Mouse (Mus musculus) midbrain, embryonic 14.5 days (tissue): ENCODE data around the gene Tab3. TPM values are rescaled to one million over a fixed set of nuclear protein-coding genes. Genes with fewer than 3 reads are reported as not detected.

Source experiments
- ATAC-seq: fragments of 200-750 bp; cut with Nextera tagmentation; 2 replicates; pipeline ENCODE4 v1.8.0; 2017; ENCODE audit warnings: moderate number of reproducible peaks, moderate library complexity; ENCODE audit not compliant: low FRiP score, low TSS enrichment
- DNase-seq: peaks from one replicate; pipeline ENCODE4 v3.0.0-alpha.2; 2015
- H3K27ac ChIP-seq: fragments of 300-500 bp; sonication (generic); replicated peaks from 2 replicates; pipeline ENCODE4 v1.5.1; 2014; ENCODE audit warnings: mild to moderate bottlenecking, low read depth, low read length, moderate library complexity
- H3K27me3 ChIP-seq: fragments of 300-500 bp; sonication (generic); 2 replicates; pipeline ENCODE4 v1.6.1; 2014; ENCODE audit warnings: low read length, control low read depth, mixed read lengths; ENCODE audit not compliant: control insufficient read depth, insufficient read depth
- H3K36me3 ChIP-seq: fragments of 300-500 bp; sonication (generic); 2 replicates; pipeline ENCODE4 v1.6.1; 2014; ENCODE audit warnings: low read length, control low read depth; ENCODE audit not compliant: control insufficient read depth, insufficient read depth
- H3K4me1 ChIP-seq: fragments of 300-500 bp; sonication (generic); 2 replicates; pipeline ENCODE4 v1.6.1; 2014; ENCODE audit warnings: mild to moderate bottlenecking, antibody characterized with exemption, low read length, control low read depth; ENCODE audit not compliant: control insufficient read depth, insufficient read depth
- H3K4me2 ChIP-seq: fragments of 300-500 bp; sonication (generic); 2 replicates; pipeline ENCODE4 v1.6.1; 2014; ENCODE audit warnings: mild to moderate bottlenecking, low read length, moderate library complexity
- H3K4me3 ChIP-seq: fragments of 300-500 bp; sonication (generic); replicated peaks from 2 replicates; pipeline ENCODE4 v1.5.1; 2014; ENCODE audit warnings: low read depth, low read length
- H3K9ac ChIP-seq: fragments of 300-500 bp; sonication (generic); replicated peaks from 2 replicates; pipeline ENCODE4 v1.6.1; 2014; ENCODE audit warnings: mild to moderate bottlenecking, low read length, moderate library complexity
- H3K9me3 ChIP-seq: fragments of 300-500 bp; sonication (generic); 2 replicates; pipeline ENCODE4 v1.6.1; 2016; ENCODE audit warnings: low read length, control low read depth, mixed read lengths; ENCODE audit not compliant: control insufficient read depth
- WGBS: fragments of 180-500 bp; shearing (Covaris S2); extraction: QIAGEN DNeasy Blood & Tissue Kit; methylation state at CpG from one replicate; pipeline ENCODE4 v1.1.7; 2014; 5-methylcytosine and 5-hydroxymethylcytosine counted together
- microRNA-seq: library from miRNA; unstranded; fragments of <30 nt; microRNA quantifications from one replicate; pipeline ENCODE4, GENCODE M21; 2016
- polyA plus RNA-seq: library from polyadenylated mRNA; unstranded; fragments of >200 nt; fragmentation: Nextera tagmentation; extraction: Ambion mirVana; gene quantifications from 2 replicates; pipeline ENCODE4 v1.2.1, GENCODE M21; 2014

Tab3 gene
- polyA plus RNA-seq, 1 experiment from 2014 or later, result 10.5 TPM

DNA sequence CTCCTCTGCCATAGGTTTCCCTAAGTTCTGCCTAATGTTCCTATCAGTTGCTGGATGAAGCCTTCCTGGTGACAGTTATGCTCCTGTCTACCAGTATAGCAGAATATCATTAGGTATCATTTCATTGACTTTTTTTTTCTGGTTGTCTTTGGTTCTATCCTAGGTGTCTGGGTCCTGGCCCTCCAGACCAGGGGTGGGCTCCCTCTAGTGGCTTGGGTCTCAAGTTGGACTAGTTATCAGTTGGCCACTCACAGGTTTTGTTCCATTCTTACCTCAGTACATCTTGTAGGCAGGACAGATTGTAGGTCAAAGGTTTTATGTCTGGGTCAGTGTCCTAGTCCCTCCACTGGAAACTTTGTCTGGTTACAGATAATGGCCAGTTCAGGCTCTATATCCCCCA is 11.8 kb downstream of the Tab3 start:
- Histone ChIP-seq H3K9ac (no peak overlapping the region), H3K27ac (no peak overlapping the region), H3K4me1 (no peaks in the 10 kb centered on the region), H3K4me2 (no peak overlapping the region), H3K27me3 (no peaks in the 10 kb centered on the region), H3K4me3 (no peak overlapping the region), H3K9me3 (no peaks in the 10 kb centered on the region), H3K36me3 (no peaks in the 10 kb centered on the region)
- DNase-seq (no peak), ATAC-seq (no peak)

DNA sequence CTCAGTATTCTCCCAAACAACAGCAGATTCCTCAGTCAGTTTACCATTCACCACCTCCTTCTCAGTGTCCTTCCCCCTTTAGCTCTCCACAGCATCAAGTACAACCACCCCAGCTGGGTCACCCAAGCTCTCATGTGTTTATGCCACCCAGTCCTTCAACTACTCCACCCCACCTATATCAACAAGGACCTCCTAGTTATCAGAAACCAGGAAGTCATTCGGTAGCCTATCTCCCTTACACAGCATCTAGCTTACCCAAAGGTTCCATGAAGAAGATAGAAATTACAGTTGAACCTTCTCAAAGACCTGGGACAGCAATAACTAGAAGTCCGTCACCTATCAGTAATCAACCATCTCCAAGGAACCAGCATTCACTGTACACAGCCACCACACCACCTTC is 40.9 kb downstream of the Tab3 start:
- ATAC-seq, result no peak
- WGBS, result 89% methylated on average over 2 of the region's 2 CpGs
- Histone ChIP-seq H3K9ac (no peak overlapping the region), H3K36me3 (0 out of 2 replicates have a peak, but pooled peaks cover 4% of the 10 kb centered on the region), H3K4me2 (no peak overlapping the region), H3K9me3 (no peaks in the 10 kb centered on the region), H3K4me3 (no peak overlapping the region), H3K27ac (no peak overlapping the region), H3K4me1 (no peaks in the 10 kb centered on the region), H3K27me3 (no peaks in the 10 kb centered on the region)
- DNase-seq, result no peak

DNA sequence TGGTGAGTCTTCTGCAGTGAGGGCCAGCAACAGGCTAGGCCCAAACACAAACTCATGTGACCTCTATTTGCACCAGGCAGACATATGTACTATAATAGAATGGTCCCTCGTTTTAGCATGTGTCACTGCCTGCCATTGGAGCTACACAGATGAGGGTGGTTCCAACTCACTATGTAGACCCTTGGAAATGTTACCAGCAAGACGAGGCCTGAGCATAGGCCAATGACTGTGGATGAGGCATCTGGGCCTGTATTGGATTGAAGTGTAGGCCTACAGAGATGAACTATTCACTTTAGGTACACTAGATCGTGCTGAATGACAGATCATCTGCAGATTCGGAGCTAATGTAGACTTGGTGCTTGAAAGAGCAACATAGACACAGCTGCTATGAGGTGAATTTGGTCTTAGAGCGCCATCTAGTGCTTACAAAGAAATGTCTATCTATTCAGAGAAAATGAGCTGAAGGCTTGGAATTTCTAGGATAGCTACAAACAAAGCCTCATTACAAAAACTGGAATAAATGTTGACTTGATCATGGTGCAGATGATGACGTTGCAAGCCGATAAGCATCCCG is 72.5 kb downstream of the Tab3 start:
- Histone ChIP-seq H3K27ac (no peak overlapping the region), H3K9me3 (no peaks in the 10 kb centered on the region), H3K9ac (no peak overlapping the region), H3K36me3 (no peaks in the 10 kb centered on the region), H3K27me3 (no peaks in the 10 kb centered on the region), H3K4me3 (no peak overlapping the region), H3K4me1 (no peaks in the 10 kb centered on the region), H3K4me2 (no peak overlapping the region)
- ATAC-seq (peak; percentile 48; the same call in 1 of the 2 replicates), DNase-seq (peak; percentile 74)
- WGBS, result 43% methylated on average over 8 of the region's 8 CpGs

DNA sequence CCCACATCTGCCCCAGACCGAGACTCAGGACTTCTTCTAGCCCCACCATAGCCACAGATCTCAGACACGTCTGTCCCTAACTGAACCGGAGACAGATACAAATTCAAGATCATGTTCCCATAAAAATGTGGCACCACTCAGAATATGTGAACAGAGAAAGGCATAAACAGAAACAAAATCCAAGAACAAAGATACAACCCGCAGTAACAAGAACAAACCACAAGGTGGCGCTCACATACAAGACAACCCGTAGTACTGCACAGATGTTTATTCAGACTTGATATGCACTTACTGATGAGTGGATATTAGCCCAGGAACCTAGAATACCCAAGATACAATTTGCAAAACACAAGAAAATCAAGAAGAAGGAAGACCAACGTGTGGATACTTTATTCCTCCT is 103.0 kb downstream of the Tab3 start:
- Histone ChIP-seq H3K27ac (no peak overlapping the region), H3K4me1 (no peaks in the 10 kb centered on the region), H3K9ac (no peak overlapping the region), H3K4me3 (no peak overlapping the region), H3K27me3 (no peaks in the 10 kb centered on the region), H3K36me3 (no peaks in the 10 kb centered on the region), H3K4me2 (no peak overlapping the region), H3K9me3 (no peaks in the 10 kb centered on the region)
- WGBS, result 20% methylated on average over 6 of the region's 7 CpGs
- DNase-seq (peak; percentile 72), ATAC-seq (no peak; the same call in 1 of the 2 replicates)

DNA sequence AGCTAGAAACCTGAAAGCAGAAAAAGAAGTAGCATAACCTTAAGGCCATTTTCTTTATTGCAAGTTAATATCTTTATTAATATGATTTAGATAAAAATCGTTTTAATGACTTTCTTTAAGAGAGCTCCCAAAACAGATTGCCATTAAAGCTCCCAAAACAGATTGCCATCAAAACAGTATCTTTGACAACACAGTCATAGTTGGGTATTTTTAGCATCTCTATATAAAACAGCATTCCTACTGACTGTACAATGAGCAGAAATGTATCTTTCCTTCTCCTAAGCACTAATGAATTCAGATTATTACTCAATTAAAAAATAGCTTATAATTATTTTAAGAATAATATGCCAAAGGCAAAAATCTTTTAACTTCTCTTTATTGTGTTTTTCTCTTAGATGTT is 108.3 kb downstream of the Tab3 start:
- no peaks in the 10 kb centered on the region for H3K9me3 ChIP-seq
- no peaks in the 10 kb centered on the region for H3K4me1 ChIP-seq
- H3K36me3 ChIP-seq, result no peaks in the 10 kb centered on the region
- DNase-seq (no peak), ATAC-seq (no peak)
- H3K4me2 ChIP-seq, result no peak overlapping the region
- no peak overlapping the region for H3K4me3 ChIP-seq
- no peak overlapping the region for H3K27ac ChIP-seq
- 62% methylated on average over 1 of the region's 1 CpGs for WGBS
- H3K9ac ChIP-seq, result no peak overlapping the region
- no peaks in the 10 kb centered on the region for H3K27me3 ChIP-seq

DNA sequence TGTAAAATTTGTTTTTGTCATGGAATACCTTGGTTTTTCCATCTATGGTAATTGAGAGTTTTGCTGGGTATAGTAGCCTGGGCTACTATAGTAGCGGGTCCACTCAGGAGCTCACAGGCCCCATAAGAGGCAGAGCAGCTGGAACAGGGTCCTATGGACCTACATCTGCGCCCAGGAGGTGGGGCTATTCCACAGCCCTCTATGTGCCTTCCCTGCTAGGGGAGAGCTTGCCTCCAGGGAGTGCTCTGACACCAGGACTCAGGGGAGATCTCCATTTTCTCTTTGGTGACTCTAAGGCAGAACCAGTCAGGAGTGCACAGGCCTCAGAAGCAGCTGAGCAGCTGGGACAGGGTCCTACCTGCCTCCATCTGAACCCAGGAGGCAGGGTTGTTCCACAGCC is 109.9 kb downstream of the Tab3 start:
- H3K4me3 ChIP-seq, result no peak overlapping the region
- no peak overlapping the region for H3K4me2 ChIP-seq
- ATAC-seq (no peak), DNase-seq (no peak)
- H3K4me1 ChIP-seq, result no peaks in the 10 kb centered on the region
- H3K9ac ChIP-seq, result no peak overlapping the region
- H3K36me3 ChIP-seq, result no peaks in the 10 kb centered on the region
- H3K9me3 ChIP-seq, result no peaks in the 10 kb centered on the region
- H3K27me3 ChIP-seq, result no peaks in the 10 kb centered on the region
- H3K27ac ChIP-seq, result no peak overlapping the region
- WGBS, result 69% methylated on average over 2 of the region's 2 CpGs

Small RNAs within 50 kb of the gene (microRNA-seq; reads per million reads assigned to microRNA genes)
- gene Gm44378, result not detected

Other genes with a start within 250 kb of the Tab3 start
- 10.3 and 10.6 TPM in 2 replicates for gene Gk, start 202.8 kb downstream of the Tab3 start, polyA plus RNA-seq